Mouse (Mus musculus): ENCODE results near the gene Neu1. TPM values are rescaled to one million over a fixed set of nuclear protein-coding genes. Genes with fewer than 3 reads are reported as not detected.
A peak's percentile ranks its signal among the peaks of the same experiment; 100 is the strongest.
"Not testable (repeated sequence)": the region's sequence is repeated elsewhere in the genome, so short reads cannot be mapped to it uniquely, and the experiment has no call there.

Neu1 gene
- polyA plus RNA-seq, 1 experiment from 2014 or later, result 17.9 TPM

GRCm38 (mm10) chr17:34934031-34934430, 3.0 kb downstream of the Neu1 start:
- no peak overlapping the region for H3K4me3 ChIP-seq
- no peaks in the 10 kb centered on the region for H3K9me3 ChIP-seq
- H3K27me3 ChIP-seq, result no peaks in the 10 kb centered on the region
- H3K9ac ChIP-seq, result no peak overlapping the region
- WGBS, result 74% methylated on average over 24 of the region's 24 CpGs
- no peaks in the 10 kb centered on the region for H3K36me3 ChIP-seq
- no peak overlapping the region for H3K27ac ChIP-seq
- ATAC-seq (ENCODE audit: borderline replicate concordance, extremely low read depth, low FRiP score, low TSS enrichment), result no peak
- peak overlapping the region; percentile 1; the same call in 1 of the 2 replicates for H3K4me2 ChIP-seq
- H3K4me1 ChIP-seq, result peaks cover 8% of the 10 kb centered on the region

DNA sequence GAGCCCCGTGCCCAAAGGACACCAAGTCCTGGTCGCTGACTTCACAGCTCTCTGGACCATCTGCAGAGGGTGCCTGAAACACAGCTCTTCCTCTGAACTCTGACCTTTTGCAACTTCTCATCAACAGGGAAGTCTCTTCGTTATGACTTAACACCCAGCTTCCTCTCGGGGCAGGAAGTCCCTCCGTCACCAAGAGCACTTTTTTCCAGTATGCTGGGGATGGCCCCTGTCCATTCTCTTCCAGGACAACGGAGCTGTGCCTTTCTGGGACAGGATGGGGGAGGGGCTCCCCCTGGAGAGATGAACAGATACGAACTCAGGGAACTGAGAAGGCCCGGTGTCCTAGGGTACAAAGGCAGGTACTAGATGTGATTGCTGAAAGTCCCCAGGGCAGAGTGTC, 3.8 kb downstream of the Neu1 start:
- H3K4me2 ChIP-seq, result no peak overlapping the region
- no peaks in the 10 kb centered on the region for H3K36me3 ChIP-seq
- H3K27me3 ChIP-seq, result no peaks in the 10 kb centered on the region
- 38% methylated on average over 8 of the region's 8 CpGs for WGBS
- H3K4me1 ChIP-seq, result peaks cover 8% of the 10 kb centered on the region
- H3K9ac ChIP-seq, result no peak overlapping the region
- H3K9me3 ChIP-seq, result no peaks in the 10 kb centered on the region
- H3K27ac ChIP-seq, result no peak overlapping the region
- H3K4me3 ChIP-seq, result no peak overlapping the region
- ATAC-seq (ENCODE audit: borderline replicate concordance, extremely low read depth, low FRiP score, low TSS enrichment), result no peak

DNA sequence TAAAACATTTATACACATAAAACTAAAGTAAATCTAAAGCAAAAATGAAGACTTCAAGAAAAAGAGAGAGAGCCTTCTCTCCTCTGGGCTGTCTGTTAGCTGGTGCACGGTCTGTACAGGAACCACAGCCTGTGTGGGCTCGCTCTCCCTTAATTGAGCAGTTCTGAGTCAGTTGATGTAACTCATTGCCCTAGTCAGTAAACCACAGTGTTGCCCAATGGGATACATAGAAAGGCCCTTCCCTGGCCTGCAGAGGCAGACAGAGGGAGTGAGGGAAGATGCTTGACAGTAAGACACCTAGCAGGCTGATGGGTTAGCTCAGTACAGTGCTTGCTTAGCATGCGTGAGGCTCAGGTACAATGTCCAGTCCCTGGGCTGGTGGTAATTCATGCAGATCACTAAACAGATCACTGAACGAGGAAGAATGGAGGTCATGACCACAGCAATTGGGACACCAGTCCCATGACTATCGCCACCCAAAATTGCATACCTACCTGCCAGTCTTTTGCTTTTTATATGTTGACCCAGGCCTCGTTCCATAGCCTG, 7.0 kb downstream of the Neu1 start:
- H3K27me3 ChIP-seq, result no peaks in the 10 kb centered on the region
- 80% methylated on average over 6 of the region's 6 CpGs for WGBS
- no peak overlapping the region for H3K4me2 ChIP-seq
- no peaks in the 10 kb centered on the region for H3K36me3 ChIP-seq
- no peak overlapping the region for H3K27ac ChIP-seq
- no peaks in the 10 kb centered on the region for H3K9me3 ChIP-seq
- ATAC-seq (ENCODE audit: borderline replicate concordance, extremely low read depth, low FRiP score, low TSS enrichment), result no peak
- H3K9ac ChIP-seq, result no peak overlapping the region
- H3K4me3 ChIP-seq, result no peak overlapping the region
- peaks cover 9% of the 10 kb centered on the region for H3K4me1 ChIP-seq

DNA sequence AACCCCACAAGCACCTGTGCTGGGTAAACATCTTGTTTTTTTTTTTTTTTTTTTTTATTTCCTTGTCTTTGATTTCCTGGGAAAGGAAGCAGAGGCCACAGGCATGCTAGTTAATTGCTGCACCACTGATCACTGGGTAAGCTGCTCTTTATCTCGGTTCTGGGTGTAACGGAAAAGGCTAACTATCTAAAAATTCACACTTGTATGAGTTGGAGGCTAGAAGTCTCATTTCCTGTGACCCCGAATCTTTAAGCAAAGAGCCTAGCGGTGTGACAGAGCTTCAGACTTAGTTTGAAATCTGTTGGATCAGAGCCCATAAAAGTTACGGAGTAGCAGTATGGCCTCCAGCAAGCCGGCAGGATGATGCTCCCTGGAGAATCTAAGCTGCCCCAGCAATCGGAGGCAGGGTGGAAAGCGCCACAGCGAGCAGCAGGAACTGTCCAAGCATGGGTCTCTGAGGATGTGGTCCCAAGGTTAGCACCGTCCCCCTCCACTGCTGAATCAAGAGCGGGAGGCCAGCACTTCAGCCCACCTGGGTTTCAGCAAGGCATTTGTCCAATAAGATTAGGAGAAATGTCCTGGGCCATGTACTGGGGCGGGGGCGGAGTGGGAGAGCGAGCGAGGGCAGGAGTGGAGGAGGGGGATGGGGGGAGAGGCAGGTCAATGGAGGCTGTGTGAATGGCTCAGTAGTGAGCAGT, 10.4 kb downstream of the Neu1 start:
- Histone ChIP-seq H3K36me3 (no peaks in the 10 kb centered on the region), H3K9me3 (no peaks in the 10 kb centered on the region), H3K4me2 (peak overlapping the region; percentile 49), H3K4me1 (peaks cover 16% of the 10 kb centered on the region), H3K9ac (peak overlapping the region; percentile 11), H3K4me3 (peak overlapping the region; percentile 13; the same call in 1 of the 2 replicates), H3K27me3 (no peaks in the 10 kb centered on the region), H3K27ac (no peak overlapping the region)
- no peak for ATAC-seq (ENCODE audit: borderline replicate concordance, extremely low read depth, low FRiP score, low TSS enrichment)
- WGBS, result 7% methylated on average over 15 of the region's 15 CpGs

- Histone ChIP-seq H3K27me3 (no peaks in the 10 kb centered on the region), H3K9me3 (no peaks in the 10 kb centered on the region), H3K4me1 (peaks cover 16% of the 10 kb centered on the region), H3K9ac (no peak overlapping the region), H3K36me3 (no peaks in the 10 kb centered on the region), H3K27ac (no peak overlapping the region), H3K4me3 (no peak overlapping the region), H3K4me2 (no peak overlapping the region)
- 77% methylated on average over 4 of the region's 4 CpGs for WGBS
- no peak for ATAC-seq (ENCODE audit: borderline replicate concordance, extremely low read depth, low FRiP score, low TSS enrichment)
Observed at GRCm38 (mm10) chr17:34943128-34943815, 12.2 kb downstream of the Neu1 start.

DNA sequence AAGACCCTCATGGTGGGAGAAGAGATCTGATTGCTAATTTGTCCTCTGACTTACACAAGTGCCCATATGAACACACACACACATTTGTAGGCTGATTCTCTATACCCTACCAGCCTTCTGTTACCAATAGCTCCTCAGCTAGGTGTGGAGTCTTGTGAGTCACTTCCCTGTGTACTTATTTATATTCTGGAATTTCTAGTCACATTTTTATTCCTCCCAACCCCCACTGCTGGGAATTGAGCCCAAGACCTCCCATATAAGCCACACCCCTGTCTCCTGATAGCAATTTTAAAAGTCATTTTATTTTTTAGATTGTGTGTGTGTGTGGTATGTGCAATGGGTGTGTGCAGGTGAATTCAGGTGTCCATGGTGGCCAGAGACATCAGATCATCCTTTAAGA, 13.3 kb downstream of the Neu1 start:
- Histone ChIP-seq H3K27ac (no peak overlapping the region), H3K4me2 (no peak overlapping the region), H3K36me3 (peaks cover under 1% of the 10 kb centered on the region; the same call in 1 of the 2 replicates), H3K9ac (no peak overlapping the region), H3K9me3 (no peaks in the 10 kb centered on the region), H3K4me1 (peaks cover 16% of the 10 kb centered on the region), H3K27me3 (no peaks in the 10 kb centered on the region), H3K4me3 (no peak overlapping the region)
- no peak for ATAC-seq (ENCODE audit: borderline replicate concordance, extremely low read depth, low FRiP score, low TSS enrichment)

- Histone ChIP-seq H3K4me3 (no peak overlapping the region), H3K9me3 (no peaks in the 10 kb centered on the region), H3K27ac (no peak overlapping the region), H3K9ac (no peak overlapping the region), H3K27me3 (no peaks in the 10 kb centered on the region), H3K4me2 (no peak overlapping the region), H3K36me3 (peaks cover 18% of the 10 kb centered on the region), H3K4me1 (peaks cover 26% of the 10 kb centered on the region)
- WGBS, result 89% methylated on average over 5 of the region's 5 CpGs
- no peak for ATAC-seq (ENCODE audit: borderline replicate concordance, extremely low read depth, low FRiP score, low TSS enrichment)
Observed at GRCm38 (mm10) chr17:34946486-34947140, 15.6 kb downstream of the Neu1 start.

GRCm38 (mm10) chr17:34947606-34948005, 16.6 kb downstream of the Neu1 start:
- ATAC-seq (ENCODE audit: borderline replicate concordance, extremely low read depth, low FRiP score, low TSS enrichment), result no peak
- H3K27ac ChIP-seq, result no peak overlapping the region
- no peak overlapping the region for H3K4me3 ChIP-seq

GRCm38 (mm10) chr17:34948721-34949552, 17.9 kb downstream of the Neu1 start:
- not testable (repeated sequence) for H3K4me2 ChIP-seq; H3K9ac ChIP-seq; H3K4me3 ChIP-seq; H3K9me3 ChIP-seq; ATAC-seq (ENCODE audit: borderline replicate concordance, extremely low read depth, low FRiP score, low TSS enrichment); H3K27me3 ChIP-seq
- H3K36me3 ChIP-seq, result peaks cover 18% of the 10 kb centered on the region
- peak overlapping the region; percentile 34; the same call in 1 of the 2 replicates for H3K27ac ChIP-seq
- H3K4me1 ChIP-seq, result peaks cover 20% of the 10 kb centered on the region
- WGBS, result 57% methylated on average over 9 of the region's 9 CpGs

More at GRCm38 (mm10) chr17:34947606-34948005, 16.6 kb downstream of the Neu1 start:
- H3K4me2 ChIP-seq, result no peak overlapping the region
- H3K27me3 ChIP-seq, result no peaks in the 10 kb centered on the region
- H3K36me3 ChIP-seq, result peaks cover 18% of the 10 kb centered on the region
- no peaks in the 10 kb centered on the region for H3K9me3 ChIP-seq
- WGBS, result 25% methylated on average over 8 of the region's 8 CpGs
- H3K9ac ChIP-seq, result no peak overlapping the region
- H3K4me1 ChIP-seq, result peaks cover 20% of the 10 kb centered on the region

- Histone ChIP-seq H3K27me3 (no peaks in the 10 kb centered on the region), H3K9ac (no peak overlapping the region), H3K36me3 (peaks cover 18% of the 10 kb centered on the region), H3K9me3 (no peaks in the 10 kb centered on the region), H3K4me3 (no peak overlapping the region), H3K4me1 (peaks cover 15% of the 10 kb centered on the region), H3K27ac (peak overlapping the region; percentile 34; the same call in 1 of the 2 replicates), H3K4me2 (no peak overlapping the region)
- no peak for ATAC-seq (ENCODE audit: borderline replicate concordance, extremely low read depth, low FRiP score, low TSS enrichment)
- WGBS, result 27% methylated on average over 4 of the region's 4 CpGs
Observed at GRCm38 (mm10) chr17:34949553-34949969, 18.5 kb downstream of the Neu1 start.

All from lung, embryonic 15.5 days (tissue).